Mouse (Mus musculus): Measurements from ENCODE around the gene Nifk.

DNA sequence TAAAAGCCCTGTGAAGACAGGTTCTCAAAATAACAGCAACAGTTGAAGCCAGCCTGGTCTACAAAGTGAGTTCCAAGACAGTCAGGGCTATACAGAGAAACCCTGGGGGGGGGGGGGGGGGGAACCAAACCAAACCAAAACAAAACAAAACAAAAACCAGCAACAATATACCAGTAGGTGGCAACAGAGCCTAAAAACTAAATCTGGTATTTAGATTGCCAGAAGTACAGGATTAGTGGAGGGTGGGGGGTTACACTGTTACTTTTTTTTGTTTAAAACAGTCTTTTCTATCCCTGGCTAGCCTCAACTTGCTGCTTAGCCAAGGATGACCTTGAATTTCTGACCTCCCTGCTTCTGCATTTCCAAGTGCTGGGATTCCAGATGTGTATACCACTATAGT, 14.2 kb downstream of the Nifk start:
- TF ChIP-seq CTCF (IDR thresholded peaks at IDR 0.05; ENCODE audit: low read depth), result peak; percentile 59
- TF ChIP-seq EP300 (optimal IDR thresholded peaks at IDR 0.05), result no peak
